Mouse (Mus musculus) embryonic stem cell, embryonic (primary cell): ENCODE data around the gene Skida1.
"Not testable (repeated sequence)": the region's sequence is repeated elsewhere in the genome, so short reads cannot be mapped to it uniquely, and the experiment has no call there.

Source experiments
- CTCF ChIA-PET, 4 experiments: fragments of 300-600 bp in 2 of 4; fragments of 350-600 bp in 2 of 4; sonication (Branson Sonifier 250); formaldehyde crosslinking; loops; one replicate each; lab custom pipeline; 2022; ENCODE audit warnings: inconsistent platforms in 2 of 4; lab: Charles Lee
- POLR2A ChIA-PET, 4 experiments: fragments of 300-600 bp in 2 of 4; fragments of 350-600 bp in 2 of 4; sonication (Branson Sonifier 250); formaldehyde crosslinking; loops; one replicate each; lab custom pipeline; 2022; ENCODE audit warnings: antibody characterized with exemption in 4 of 4, inconsistent platforms in 1 of 4; lab: Charles Lee

Gene Skida1

GRCm38 (mm10) chr2:18048453-18049075, at the start of gene Skida1:
TSS of gene Skida1 (minus strand) at chr2:18049051.
- ChIA-PET CTCF (interaction anchor here in 2 of 4 experiments (0.7 to 1.1 kb wide), 2 partner anchors 20 to 33 kb away, joined by 3 to 18 read pairs; no protein-coding TSS in a partner anchor), POLR2A (interaction anchor here (0.6 to 9.3 kb wide), 31 partner anchors 8 to 1609 kb away, joined by 3 to 125 read pairs (median 5); partner anchors contain the start of genes A930004D18Rik (in 1 of the 4) and Otud1 (in 1 of the 4))

- CTCF ChIA-PET, result no interaction called here
- POLR2A ChIA-PET, result interaction anchor here in 2 of 4 experiments (0.6 to 3.5 kb wide), 6 partner anchors 10 to 156 kb away, joined by 3 to 14 read pairs (median 4); no protein-coding TSS in a partner anchor
Measured at GRCm38 (mm10) chr2:18095804-18096203, 47.0 kb upstream of the Skida1 start.

DNA sequence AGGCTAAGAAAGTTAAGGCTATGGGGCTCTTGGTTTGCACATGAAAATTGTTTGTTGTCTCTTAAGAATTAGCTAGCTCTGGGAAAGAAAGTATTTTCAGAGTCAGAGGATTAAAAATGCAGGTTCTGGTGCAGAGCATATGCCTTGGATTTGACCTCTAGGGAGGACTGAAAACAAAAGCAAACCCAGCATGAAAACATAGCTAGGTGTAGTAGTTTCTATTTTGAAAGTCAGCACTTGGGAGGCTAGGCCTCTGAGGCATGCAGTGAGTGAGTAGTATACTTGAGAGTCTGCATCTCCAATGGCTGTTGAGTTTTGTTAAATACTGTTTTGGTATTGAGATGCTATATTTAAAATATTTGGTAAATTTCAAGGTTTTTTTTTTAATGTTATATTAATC, 45.5 kb upstream of the Skida1 start:
- CTCF ChIA-PET, result no interaction called here
- POLR2A ChIA-PET, result interaction anchor here in 2 of 4 experiments (0.6 to 3.5 kb wide), 11 partner anchors 10 to 123 kb away, joined by 3 to 14 read pairs (median 3); no protein-coding TSS in a partner anchor

GRCm38 (mm10) chr2:18093858-18094257, 45.0 kb upstream of the Skida1 start:
- ChIA-PET CTCF (no interaction called here), POLR2A (interaction anchor here in 2 of 4 experiments (0.8 to 3.5 kb wide), 8 partner anchors 22 to 123 kb away, joined by 3 to 14 read pairs (median 4); no protein-coding TSS in a partner anchor)

DNA sequence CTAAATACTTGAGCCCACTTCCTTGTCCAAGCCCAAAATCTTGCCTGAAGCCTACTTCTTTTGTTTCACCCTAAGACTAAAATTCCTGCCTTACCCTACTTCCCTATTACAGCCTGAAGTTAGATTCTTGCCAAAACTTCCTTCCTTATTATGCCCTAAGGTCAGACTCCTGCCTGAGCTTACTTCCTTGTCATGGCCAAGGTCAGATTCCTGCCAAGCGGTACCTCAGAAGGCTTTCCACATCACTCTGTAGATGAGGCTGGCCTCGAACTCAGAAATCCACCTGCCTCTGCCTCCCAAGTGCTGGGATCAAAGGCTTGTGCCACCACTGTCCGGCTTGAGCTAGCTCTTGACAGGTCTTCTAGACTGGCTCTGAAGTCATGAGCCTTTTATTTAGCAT, 38.8 kb upstream of the Skida1 start:
- POLR2A ChIA-PET, result interaction anchor here (0.5 to 5.1 kb wide), 31 partner anchors 9 to 159 kb away, joined by 3 to 30 read pairs (median 4); partner anchors contain the start of genes Skida1 (in 2 of the 4) and A930004D18Rik (in 1 of the 4)
- CTCF ChIA-PET, result not testable (repeated sequence)

DNA sequence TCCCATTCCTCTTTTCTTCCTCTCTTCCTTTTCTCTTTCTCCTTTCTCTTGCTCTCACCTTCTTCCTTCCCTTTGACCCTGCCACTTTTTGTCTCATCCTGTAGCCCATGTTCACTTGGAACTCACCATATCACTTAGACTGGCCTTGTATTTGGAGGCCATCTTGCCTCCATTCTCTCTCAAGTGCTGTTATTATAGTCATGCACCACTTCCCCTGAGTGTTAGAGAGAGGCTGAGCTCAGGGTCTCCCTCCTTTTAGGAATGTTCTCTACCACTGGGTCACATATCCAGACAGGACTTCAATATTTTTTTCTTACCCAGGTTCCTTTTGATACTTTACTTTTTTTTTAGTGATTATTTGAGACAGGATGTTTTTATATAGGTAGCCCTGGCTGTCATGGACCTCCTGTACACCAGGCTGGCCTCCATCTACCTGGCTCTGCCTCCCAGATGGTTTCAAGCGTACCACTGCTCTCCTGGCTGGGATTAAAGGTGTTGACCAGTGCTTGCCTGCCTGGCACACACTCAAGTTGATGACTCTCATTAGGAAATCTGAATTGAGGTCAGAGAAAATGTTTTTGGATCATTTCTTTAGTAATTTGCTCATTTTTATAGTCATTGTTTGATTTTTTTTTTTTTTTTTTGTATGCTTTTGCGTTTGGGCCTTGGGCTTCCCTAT, 31.5 kb upstream of the Skida1 start:
- ChIA-PET POLR2A (interaction anchor here in 2 of 4 experiments (1.1 to 1.5 kb wide), 3 partner anchors 11 to 144 kb away, joined by 3 to 6 read pairs (median 6); no protein-coding TSS in a partner anchor), CTCF (no interaction called here)

GRCm38 (mm10) chr2:18071947-18072346, 23.1 kb upstream of the Skida1 start:
- ChIA-PET CTCF (no interaction called here), POLR2A (interaction anchor here in 2 of 4 experiments (0.7 to 4.0 kb wide), 10 partner anchors 9 to 45 kb away, joined by 3 to 30 read pairs (median 4); no protein-coding TSS in a partner anchor)

- CTCF ChIA-PET, result interaction anchor here in 1 of 4 experiments (0.7 to 0.9 kb wide), 3 partner anchors 41 to 101 kb away, joined by 3 to 6 read pairs (median 5); no protein-coding TSS in a partner anchor
- POLR2A ChIA-PET, result interaction anchor here in 3 of 4 experiments (0.6 to 2.4 kb wide), 29 partner anchors 9 to 137 kb away, joined by 3 to 13 read pairs (median 4); partner anchors contain the start of gene Skida1 (in 2 of the 3)
Measured at GRCm38 (mm10) chr2:18068071-18068796, 19.4 kb upstream of the Skida1 start.

DNA sequence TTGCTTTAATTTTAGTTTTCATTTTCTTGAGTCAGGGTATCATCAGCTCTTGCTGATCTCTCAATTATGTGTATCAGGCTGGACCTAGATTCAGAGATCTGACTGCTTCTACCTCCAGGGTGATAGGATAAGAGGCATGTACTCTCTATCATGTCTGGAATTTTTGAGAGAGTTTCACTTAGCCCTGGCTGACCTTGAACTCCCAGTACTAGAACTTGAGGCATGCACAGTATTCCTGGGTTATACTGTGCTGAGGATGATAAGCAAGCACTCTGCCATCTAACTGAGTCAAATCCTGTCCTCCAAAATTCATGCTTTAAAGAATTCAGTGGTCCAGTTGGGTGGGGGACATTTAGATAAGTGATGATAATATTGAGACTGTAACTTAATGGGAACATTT, 17.6 kb upstream of the Skida1 start:
- ChIA-PET CTCF (no interaction called here), POLR2A (interaction anchor here in 2 of 4 experiments (0.6 to 4.8 kb wide), 18 partner anchors 9 to 131 kb away, joined by 3 to 30 read pairs (median 3); partner anchors contain the start of gene Mllt10 (in 1 of the 2))

DNA sequence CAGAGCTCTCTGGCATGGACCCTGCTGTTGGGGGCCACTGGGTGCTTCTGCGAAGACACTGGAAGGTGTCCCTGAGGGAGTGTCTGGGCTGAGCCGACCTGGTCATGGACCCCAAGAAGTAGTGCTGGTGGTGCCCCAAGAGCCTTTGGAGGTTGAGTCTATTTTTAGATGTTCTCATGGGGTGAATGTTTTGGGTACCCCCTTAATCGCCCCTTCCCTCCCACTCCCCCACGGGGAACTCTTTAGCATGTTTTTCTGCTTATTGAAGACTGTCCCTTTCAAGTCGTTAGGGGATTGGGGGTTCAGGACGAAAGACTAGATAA, 16.8 kb upstream of the Skida1 start:
- ChIA-PET POLR2A (interaction anchor here in 3 of 4 experiments (0.6 to 4.8 kb wide), 19 partner anchors 10 to 130 kb away, joined by 3 to 38 read pairs (median 4); partner anchors contain the start of genes Mllt10 (in 1 of the 3) and Skida1 (in 1 of the 3)), CTCF (no interaction called here)

DNA sequence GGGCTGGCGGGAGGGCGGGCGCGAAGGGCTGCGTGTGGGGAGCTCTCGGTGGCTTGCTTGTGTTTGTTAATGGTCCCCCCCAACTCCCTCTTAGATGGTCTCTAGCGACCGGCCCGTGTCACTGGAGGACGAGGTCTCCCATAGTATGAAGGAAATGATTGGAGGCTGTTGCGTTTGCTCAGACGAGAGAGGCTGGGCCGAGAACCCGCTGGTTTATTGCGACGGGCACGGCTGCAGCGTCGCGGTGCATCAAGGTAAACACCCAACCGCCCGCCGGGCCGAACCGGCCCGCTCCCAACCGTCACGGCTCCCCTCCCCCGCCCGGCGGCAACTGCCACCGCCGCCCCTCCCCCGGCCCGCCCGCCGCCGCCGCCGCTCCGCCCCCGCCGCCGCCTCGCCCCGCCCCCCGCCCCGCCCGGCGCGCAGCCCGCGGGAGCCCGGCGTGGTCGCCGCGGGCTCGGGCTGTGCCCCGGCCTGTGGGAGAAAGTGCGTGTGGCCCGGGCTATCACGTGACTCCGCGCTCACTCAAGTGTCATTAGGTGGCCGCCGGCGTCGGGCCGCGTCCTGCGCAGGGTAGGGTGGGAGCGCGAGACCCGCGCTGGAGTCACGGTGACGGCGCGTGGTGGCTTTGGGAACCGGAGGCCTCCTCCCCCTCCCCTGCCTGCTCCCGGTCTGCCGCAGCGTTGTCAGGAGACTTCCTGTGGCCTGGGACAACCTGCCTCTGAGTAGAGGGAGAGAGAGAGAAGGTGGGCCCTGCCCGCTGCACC, 16.3 kb upstream of the Skida1 start:
- ChIA-PET CTCF (no interaction called here), POLR2A (interaction anchor here in 3 of 4 experiments (0.7 to 4.8 kb wide), 23 partner anchors 9 to 129 kb away, joined by 3 to 38 read pairs (median 4); partner anchors contain the start of genes Skida1 (in 2 of the 3) and Mllt10 (in 1 of the 3))

DNA sequence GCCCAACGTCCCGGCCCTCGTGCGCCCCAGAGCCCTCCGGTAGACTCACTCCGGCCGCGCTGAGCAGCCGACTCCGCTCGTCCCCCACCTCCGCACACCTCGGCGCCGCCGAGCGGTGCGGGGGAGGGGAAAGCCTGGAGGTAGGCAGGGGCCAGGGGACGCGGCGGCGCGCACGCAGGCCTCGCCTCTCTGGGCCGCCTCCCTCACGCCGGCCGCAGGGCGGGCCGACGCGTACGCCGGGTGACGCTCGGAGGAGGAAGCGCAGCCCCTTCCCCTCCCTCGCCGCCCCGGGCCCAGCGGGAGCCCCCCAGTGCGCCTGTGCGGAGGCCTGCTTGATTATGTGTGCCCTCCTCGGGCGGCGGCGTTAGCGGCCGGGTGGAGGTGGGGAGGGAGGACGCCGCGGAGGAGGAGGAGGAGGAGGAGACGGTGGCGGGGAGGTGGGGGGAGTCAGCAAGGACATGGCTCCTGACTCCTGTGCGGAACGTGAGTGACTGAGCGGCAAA, 15.6 kb upstream of the Skida1 start:
- POLR2A ChIA-PET, result interaction anchor here (0.9 to 4.8 kb wide), 35 partner anchors 8 to 180 kb away, joined by 3 to 38 read pairs (median 4); partner anchors contain the start of genes Skida1 (in 3 of the 4) and Mllt10 (in 1 of the 4)
- CTCF ChIA-PET, result no interaction called here

GRCm38 (mm10) chr2:18063763-18064251, 15.0 kb upstream of the Skida1 start:
- CTCF ChIA-PET, result interaction anchor here in 2 of 4 experiments (0.6 to 1.5 kb wide), 3 partner anchors 15 to 70 kb away, joined by 3 read pairs; no protein-coding TSS in a partner anchor
- POLR2A ChIA-PET, result interaction anchor here (0.6 to 4.8 kb wide), 49 partner anchors 9 to 907 kb away, joined by 3 to 38 read pairs (median 4); partner anchors contain the start of gene Skida1 (in 4 of the 4)

GRCm38 (mm10) chr2:18060396-18060795, 11.5 kb upstream of the Skida1 start:
- POLR2A ChIA-PET, result interaction anchor here in 2 of 4 experiments (0.7 to 2.0 kb wide), 10 partner anchors 9 to 114 kb away, joined by 3 to 9 read pairs (median 3); partner anchors contain the start of gene Skida1 (in 1 of the 2)
- CTCF ChIA-PET, result no interaction called here

- POLR2A ChIA-PET, result interaction anchor here in 2 of 4 experiments (0.7 to 4.1 kb wide), 11 partner anchors 10 to 114 kb away, joined by 3 to 17 read pairs (median 3); partner anchors contain the start of gene Skida1 (in 1 of the 2)
- CTCF ChIA-PET, result no interaction called here
Measured at GRCm38 (mm10) chr2:18059891-18060290, 11.0 kb upstream of the Skida1 start.

DNA sequence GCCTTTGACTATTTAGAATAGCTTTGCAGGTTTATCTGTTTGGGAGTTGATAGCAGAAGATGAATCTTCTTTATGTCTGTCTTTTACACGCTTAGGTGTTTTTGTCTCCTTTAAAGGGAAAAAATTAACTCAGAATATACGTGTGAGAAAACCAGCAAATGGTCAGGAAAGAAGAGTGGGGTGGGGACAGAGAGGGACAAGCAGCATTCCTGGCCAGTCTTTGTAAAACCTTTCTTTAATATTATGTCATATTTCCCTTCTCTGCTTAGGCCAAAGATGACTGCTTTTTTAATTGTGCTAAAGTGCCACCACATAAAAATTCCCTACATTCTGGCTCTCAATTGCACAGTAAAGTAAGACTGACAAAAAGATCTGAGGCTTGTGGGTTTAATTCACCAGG, 10.2 kb upstream of the Skida1 start:
- ChIA-PET POLR2A (interaction anchor here in 2 of 4 experiments (1.2 to 4.1 kb wide), 10 partner anchors 10 to 122 kb away, joined by 3 to 17 read pairs (median 4); partner anchors contain the start of gene Skida1 (in 2 of the 2)), CTCF (no interaction called here)
